Mouse (Mus musculus) CH12.LX (cell line): ENCODE results near the gene Cdk2ap2.

Experiments used
- JUND ChIP-seq: conservative IDR thresholded peaks from 2 replicates; pipeline ENCODE4 v1.6.1; 2011; ENCODE audit warnings: low read depth, low read length, improper control_type of control experiment
- SMC3 ChIP-seq: IDR thresholded peaks from 2 replicates; pipeline ENCODE4 v1.6.1; 2011; ENCODE audit warnings: low read depth, low read length, improper control_type of control experiment
- ZC3H11A ChIP-seq: IDR thresholded peaks from 2 replicates; pipeline ENCODE4 v1.6.1; 2012; ENCODE audit warnings: low read depth, mild to moderate bottlenecking, inconsistent platforms, low read length, improper control_type of control experiment

DNA sequence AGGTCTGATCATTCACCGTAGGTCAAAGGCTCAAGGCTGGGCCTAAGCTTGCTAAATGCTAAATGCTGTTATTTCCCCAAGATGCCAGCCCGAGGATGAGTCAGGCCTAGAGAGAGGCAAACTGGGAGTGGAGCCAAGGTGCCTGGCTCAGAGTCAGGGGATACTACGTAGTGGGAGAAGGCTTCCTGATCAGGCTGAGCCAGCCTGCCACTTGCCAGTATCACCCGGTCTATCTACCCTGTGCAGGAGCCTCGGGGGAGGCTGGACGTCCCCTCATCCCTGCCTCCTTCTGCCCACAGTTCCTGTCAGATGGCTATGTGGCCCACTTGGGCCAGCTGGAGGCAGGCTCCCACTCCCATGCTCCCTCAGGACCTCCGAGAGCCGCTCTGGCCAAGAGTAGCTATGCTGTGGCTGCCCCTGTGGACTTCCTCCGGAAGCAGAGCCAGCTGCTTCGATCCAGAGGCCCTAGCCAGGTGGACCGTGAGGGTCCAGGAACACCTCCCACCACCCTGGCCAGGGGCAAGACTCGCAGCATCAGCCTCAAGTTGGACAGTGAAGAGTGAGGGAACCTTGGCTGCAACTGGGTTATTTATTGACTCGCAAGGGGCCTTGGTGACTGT, 16.3 kb downstream of the Cdk2ap2 start:
- TF ChIP-seq JUND (no peak), SMC3 (no peak), ZC3H11A (no peak)
